Mouse (Mus musculus) brain, embryonic 14.5 days (tissue): ENCODE results near the gene Tbc1d13. TPM values are rescaled to one million over a fixed set of nuclear protein-coding genes. Genes with fewer than 3 reads are reported as not detected.
"Not testable (repeated sequence)": the region's sequence is repeated elsewhere in the genome, so short reads cannot be mapped to it uniquely, and the experiment has no call there.

Source experiments
- DNase-seq: peaks from one replicate; pipeline ENCODE4 v3.0.0-alpha.2; 2011; ENCODE audit warnings: low read depth
- CTCF ChIP-seq: fragments of 200-500 bp; IDR thresholded peaks from 2 replicates; pipeline ENCODE4 v1.5.1; 2012; ENCODE audit warnings: inconsistent platforms, mild to moderate bottlenecking, moderate library complexity, borderline replicate concordance; ENCODE audit not compliant: insufficient read depth, insufficient read length; ENCODE audit errors: extremely low read depth
- POLR2A ChIP-seq: fragments of 200-500 bp; IDR thresholded peaks from 2 replicates; pipeline ENCODE4 v1.6.1; 2012; ENCODE audit warnings: mild to moderate bottlenecking, inconsistent platforms, borderline replicate concordance; ENCODE audit not compliant: poor library complexity, insufficient read depth, insufficient read length, severe bottlenecking; ENCODE audit errors: extremely low read depth
- polyA plus RNA-seq: library from polyadenylated mRNA; depleted of rRNA; stranded (reverse); fragments of >200 nt; gene quantifications from 2 replicates; pipeline ENCODE4 v1.2.3, GENCODE M21; 2012

The Tbc1d13 gene
- polyA plus RNA-seq, 1 experiment: 84.1 TPM

GRCm38 (mm10) chr2:30132801-30133612 lies 539 bp upstream of the Tbc1d13 start:
- TF ChIP-seq CTCF: no peak
- no peak for TF ChIP-seq POLR2A
- DNase-seq: peak; percentile 28

DNA sequence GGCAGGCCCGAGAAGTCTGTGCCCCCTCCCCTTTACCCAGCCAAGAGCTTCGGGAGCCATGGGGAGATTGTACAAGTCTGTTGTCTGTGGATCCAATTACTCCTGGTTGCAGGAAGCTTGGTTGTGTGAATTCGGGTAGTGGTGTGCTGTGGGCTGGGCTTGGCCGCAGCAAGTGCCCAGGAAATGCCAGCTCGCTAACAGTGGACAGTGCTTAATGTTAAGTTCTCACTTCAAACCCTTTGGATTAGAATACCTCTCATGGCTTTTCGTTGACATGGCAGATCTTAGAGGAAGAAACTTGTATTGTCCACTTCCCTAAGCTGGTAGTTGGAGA lies 799 bp downstream of the Tbc1d13 start:
- no peak for DNase-seq
- no peak for TF ChIP-seq CTCF
- no peak for TF ChIP-seq POLR2A

DNA sequence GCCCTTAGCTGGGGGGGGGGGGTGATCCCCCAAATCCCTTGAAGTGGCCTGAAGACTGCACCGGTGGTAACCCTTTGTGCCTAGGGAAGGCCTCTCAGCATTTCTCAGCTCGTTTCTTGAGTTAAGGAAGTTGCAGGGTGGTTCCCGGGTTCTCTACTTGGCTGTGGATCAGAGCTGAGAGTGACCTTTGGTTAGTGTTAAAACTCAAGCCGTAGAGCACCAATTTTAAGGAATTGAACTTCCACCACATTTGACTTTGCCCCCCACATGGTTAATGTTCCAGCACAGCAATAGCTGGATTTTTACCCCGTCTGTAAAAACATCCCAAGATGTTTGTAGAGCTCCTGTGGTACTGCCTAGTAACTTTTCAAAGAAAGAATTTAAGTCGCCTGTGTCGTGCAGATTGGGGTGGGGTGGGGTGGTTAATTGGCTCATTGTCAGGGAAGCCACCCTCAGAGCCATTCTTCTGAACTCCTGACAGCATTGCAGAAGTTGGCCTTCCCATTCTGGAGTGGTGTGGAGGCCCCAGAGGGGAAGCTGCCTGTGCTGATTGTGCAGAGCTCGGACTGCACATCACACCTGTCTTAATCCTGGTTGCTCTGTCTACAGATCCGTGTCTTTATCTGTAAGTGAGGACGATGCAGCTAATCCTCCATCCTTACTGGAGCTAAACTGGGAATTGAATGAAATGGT lies 1.5 kb downstream of the Tbc1d13 start:
- TF ChIP-seq CTCF: no peak
- TF ChIP-seq POLR2A: no peak

GRCm38 (mm10) chr2:30136458-30136857 lies 2.9 kb downstream of the Tbc1d13 start:
- TF ChIP-seq CTCF (no peak), POLR2A (no peak)

More for the DNA sequence above, 1.5 kb downstream of the Tbc1d13 start:
- no peak for DNase-seq

DNA sequence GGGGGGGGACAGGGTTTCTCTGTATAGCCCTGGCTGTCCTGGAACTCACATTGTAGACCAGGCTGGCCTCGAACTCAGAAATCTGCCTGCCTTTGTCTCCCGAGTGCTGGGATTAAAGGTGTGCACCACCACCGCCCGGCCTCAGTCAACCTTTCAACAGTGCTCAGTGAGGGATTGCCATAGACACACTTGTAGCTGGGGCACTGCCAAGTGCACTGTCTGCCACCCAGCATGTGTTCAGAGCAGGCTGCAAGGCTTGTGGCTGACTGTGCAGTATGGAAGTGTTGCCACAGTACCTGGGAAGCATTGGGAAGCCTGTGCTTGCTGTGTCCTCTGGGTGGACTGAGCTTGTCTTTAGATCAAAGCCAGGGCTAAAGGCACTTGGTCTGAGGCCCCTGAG lies 6.5 kb downstream of the Tbc1d13 start:
- DNase-seq: peak; percentile 17

More at GRCm38 (mm10) chr2:30136458-30136857, 2.9 kb downstream of the Tbc1d13 start:
- no peak for DNase-seq

- no peak for DNase-seq
- TF ChIP-seq POLR2A (no peak), CTCF (no peak)
These were observed 10.9 kb downstream of the Tbc1d13 start for GRCm38 (mm10) chr2:30144436-30144835.

- TF ChIP-seq POLR2A (no peak), CTCF (no peak)
- DNase-seq: no peak
These were observed 13.9 kb downstream of the Tbc1d13 start for GRCm38 (mm10) chr2:30147466-30147865.

DNA sequence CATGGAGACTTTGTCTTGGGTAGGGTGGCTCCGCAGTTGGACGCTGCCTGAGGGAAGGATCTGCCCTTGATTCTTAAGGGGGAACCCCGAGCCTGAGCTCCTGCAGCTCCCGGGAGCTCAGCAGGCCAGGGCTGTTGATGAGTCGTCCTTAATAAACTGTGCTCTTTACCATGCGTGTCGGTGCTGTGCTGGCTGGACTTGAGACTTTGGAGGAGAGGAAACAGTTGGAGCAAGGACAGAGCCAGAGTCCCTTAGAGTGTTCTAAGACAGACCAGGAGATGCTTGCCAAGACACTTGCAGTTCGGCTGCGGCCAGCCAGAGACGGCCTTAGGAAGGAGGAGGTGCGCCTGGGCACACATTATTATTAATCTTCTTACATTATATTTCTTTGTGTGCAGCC lies 18.3 kb downstream of the Tbc1d13 start:
- TF ChIP-seq CTCF (no peak), POLR2A (no peak)
- DNase-seq: no peak

- DNase-seq: no peak
- TF ChIP-seq CTCF (no peak), POLR2A (no peak)
These were observed 19.1 kb downstream of the Tbc1d13 start for GRCm38 (mm10) chr2:30152616-30153015.

GRCm38 (mm10) chr2:30159871-30160270 lies 26.3 kb downstream of the Tbc1d13 start:
- DNase-seq: not testable (repeated sequence)

GRCm38 (mm10) chr2:30161809-30162208 lies 28.3 kb downstream of the Tbc1d13 start:
- TF ChIP-seq POLR2A (no peak), CTCF (peak; percentile 65; the same call in 1 of the 2 replicates)
- DNase-seq: peak; percentile 76

GRCm38 (mm10) chr2:30164340-30164932 lies 30.9 kb downstream of the Tbc1d13 start:
- TF ChIP-seq CTCF (no peak), POLR2A (no peak)
- no peak for DNase-seq
